10 mouse cellular contexts compared by ENCODE assay signal in the genomic region with DNA sequence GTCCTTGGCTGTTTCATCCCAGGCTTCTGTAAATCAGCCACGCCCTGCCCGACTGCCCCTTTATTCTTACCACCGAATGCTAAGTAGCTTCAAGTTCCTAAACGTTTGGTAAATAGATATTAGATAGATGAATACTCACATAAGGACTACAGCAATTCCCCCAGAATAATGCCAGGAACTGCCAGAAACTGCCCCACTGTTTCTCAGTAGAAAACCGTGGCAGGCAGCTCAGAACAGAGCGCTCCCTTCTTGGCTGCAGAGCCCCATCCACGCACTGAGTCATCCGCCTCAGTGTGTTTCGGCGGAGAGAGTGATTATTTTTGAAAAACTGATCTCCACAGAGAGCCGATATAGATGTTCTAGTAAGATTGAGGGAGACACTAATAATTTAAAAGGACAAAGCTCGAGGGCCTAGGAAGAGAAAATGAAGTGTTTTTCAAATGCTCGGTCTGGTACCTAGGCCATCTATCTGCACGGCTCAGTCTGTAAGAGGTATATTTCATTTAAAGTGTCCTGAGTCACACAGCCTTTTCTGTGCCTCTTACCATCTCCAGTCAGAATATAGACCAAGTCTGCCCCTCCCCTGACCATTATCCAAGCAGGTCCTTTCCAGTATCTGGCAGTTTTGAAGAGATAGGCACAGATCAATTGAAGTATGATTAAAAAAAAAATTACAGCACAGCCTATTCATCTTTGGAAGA.
DNase-seq lines count a peak whose midpoint lies in the region; ATAC-seq and TF ChIP-seq lines count a peak whose summit lies in the region.
"Had no signal": no experiment of that assay in that cellular context is flagged by ENCODE, and none has a peak within 500 bp of the region (broad histone marks: within the 10 kb centered on the region; RNA-seq: fewer than 3 reads in every experiment).

No protein-coding gene starts in this region.

- peak; percentile 54 for DNase-seq in left cerebral cortex, adult 11 months (ENCODE audit: low spot score)
- no peak for DNase-seq in left cerebral cortex, postnatal 10 days (ENCODE audit: extremely low spot score in 1 of 2, low spot score in 2 of 2)
- peak; percentile 83 for DNase-seq in brain, adult 2 months (ENCODE audit: low read depth, low spot score)
- DNase-seq in hindbrain, postnatal 0 days (ENCODE audit: low spot score), result peak; percentile 3
- DNase-seq in kidney, adult 11 months, result no peak
- DNase-seq in MN1 (ENCODE audit: low spot score), result no peak
- DNase-seq: heart, adult 2 months; thymus, postnatal 25 days had no signal

- H3K27me3 ChIP-seq in hindbrain, postnatal 0 days (ENCODE audit: insufficient read depth, low read length), result no peaks in the 10 kb centered on the region
- H3K27me3 ChIP-seq in midbrain, embryonic 16.5 days (ENCODE audit: control insufficient read depth, insufficient read depth, low read depth, low read length), result no peaks in the 10 kb centered on the region

- no peaks in the 10 kb centered on the region for H3K4me1 ChIP-seq in hindbrain, postnatal 0 days (ENCODE audit: insufficient read depth, low read length)
- no peaks in the 10 kb centered on the region for H3K4me1 ChIP-seq in midbrain, embryonic 16.5 days (ENCODE audit: control insufficient read depth, insufficient read depth, low read length)

- H3K9ac ChIP-seq in hindbrain, postnatal 0 days (replicated peaks; ENCODE audit: low read length), result no peak overlapping the region
- no peak overlapping the region for H3K9ac ChIP-seq in midbrain, embryonic 16.5 days (ENCODE audit: low read depth, low read length)

- no peak for TF ChIP-seq CTCF in hindbrain, postnatal 0 days (IDR thresholded peaks at IDR 0.05; ENCODE audit: low read depth)

- peak; percentile 45; the same call in 1 of the 2 replicates for ATAC-seq in hindbrain, postnatal 0 days
- ATAC-seq in midbrain, embryonic 16.5 days, result peak; percentile 54; the same call in 1 of the 2 replicates

- intact Hi-C loops in left cerebral cortex, postnatal 10 days (cut with DNase I), result no loop called here

- no peak overlapping the region for H3K4me3 ChIP-seq in hindbrain, postnatal 0 days (ENCODE audit: low read length)
- no peak overlapping the region for H3K4me3 ChIP-seq in midbrain, embryonic 16.5 days (ENCODE audit: low read depth, low read length)
- H3K4me3 ChIP-seq: heart, adult 2 months; limb, embryonic 10.5 days had no signal

- H3K4me2 ChIP-seq in hindbrain, postnatal 0 days (ENCODE audit: low read depth, low read length), result no peak overlapping the region
- no peak overlapping the region for H3K4me2 ChIP-seq in midbrain, embryonic 16.5 days (ENCODE audit: low read length)

- no peak overlapping the region for H3K27ac ChIP-seq in hindbrain, postnatal 0 days
- H3K27ac ChIP-seq in midbrain, embryonic 16.5 days (ENCODE audit: low read length), result no peak overlapping the region
- H3K27ac ChIP-seq: heart, adult 2 months; limb, embryonic 10.5 days had no signal

- no peaks in the 10 kb centered on the region for H3K9me3 ChIP-seq in hindbrain, postnatal 0 days (ENCODE audit: low read length)
- no peaks in the 10 kb centered on the region for H3K9me3 ChIP-seq in midbrain, embryonic 16.5 days (replicated peaks; ENCODE audit: control insufficient read depth, low read length, poor library complexity, severe bottlenecking)
- H3K9me3 ChIP-seq: limb, embryonic 10.5 days had no signal

- H3K36me3 ChIP-seq in hindbrain, postnatal 0 days (ENCODE audit: insufficient read depth, low read length), result no peaks in the 10 kb centered on the region
- H3K36me3 ChIP-seq in midbrain, embryonic 16.5 days (ENCODE audit: control insufficient read depth, insufficient read depth, low read length), result no peaks in the 10 kb centered on the region
- H3K36me3 ChIP-seq: limb, embryonic 10.5 days had no signal

- WGBS in hindbrain, postnatal 0 days, result 65% methylated on average over 14 of the region's 14 CpGs
- WGBS in midbrain, embryonic 16.5 days, result 67% methylated on average over 14 of the region's 14 CpGs

Comparison
In these comparisons a context has a peak if more than half of its experiments do, and no peak if none do; other contexts are left out.
1. DNase-seq: peak in left cerebral cortex, adult 11 months (single experiment), brain, adult 2 months (single experiment) and hindbrain, postnatal 0 days (single experiment); none in left cerebral cortex, postnatal 10 days (0 of 2), kidney, adult 11 months (single experiment) and MN1 (single experiment).